Mouse (Mus musculus) retina, adult 2 months (tissue): ENCODE results near the gene Ccdc85a.
"Not testable (repeated sequence)": the region's sequence is repeated elsewhere in the genome, so short reads cannot be mapped to it uniquely, and the experiment has no call there.

ENCODE experiments used
- DNase-seq: peaks from one replicate; pipeline ENCODE4 v3.0.0-alpha.2; 2012; ENCODE audit warnings: low read depth, low spot score

Ccdc85a gene

DNA sequence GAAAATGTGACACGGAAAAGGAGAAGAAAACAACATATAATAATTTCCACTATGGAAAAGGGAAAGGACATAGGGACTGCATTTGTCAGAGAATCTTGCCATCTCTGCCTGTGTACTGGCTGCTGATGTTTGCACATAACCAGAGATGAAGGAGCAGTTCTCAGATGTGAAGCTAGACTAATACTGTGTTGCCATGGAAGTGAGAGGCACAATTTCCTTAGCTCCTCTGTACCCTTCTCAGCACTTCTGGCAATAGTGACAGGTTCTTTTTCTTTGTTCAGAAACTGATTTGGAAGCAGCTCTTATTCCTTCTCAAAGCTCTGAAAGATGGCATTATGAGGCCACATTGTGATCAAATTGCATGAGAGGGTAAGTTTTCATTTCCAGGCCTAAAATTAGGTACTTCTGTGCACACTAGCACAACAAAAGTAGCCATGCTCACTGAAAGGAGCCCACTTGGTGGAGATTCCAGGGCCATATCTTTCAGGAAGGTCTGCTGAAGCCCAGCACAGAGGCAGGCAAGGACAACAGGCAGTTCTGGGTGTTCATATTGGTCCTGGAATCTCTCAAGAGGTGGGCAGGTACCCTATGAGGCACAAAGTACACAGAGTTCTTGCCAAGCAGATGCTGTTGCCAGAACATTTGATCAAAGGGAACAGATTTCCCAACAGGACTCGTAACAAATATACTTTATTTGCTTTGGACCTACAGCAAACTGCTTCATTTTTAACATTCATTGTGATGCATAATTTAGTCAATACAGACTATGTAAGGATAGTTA lies 161.5 kb downstream of the Ccdc85a start:
- DNase-seq = no peak

DNA sequence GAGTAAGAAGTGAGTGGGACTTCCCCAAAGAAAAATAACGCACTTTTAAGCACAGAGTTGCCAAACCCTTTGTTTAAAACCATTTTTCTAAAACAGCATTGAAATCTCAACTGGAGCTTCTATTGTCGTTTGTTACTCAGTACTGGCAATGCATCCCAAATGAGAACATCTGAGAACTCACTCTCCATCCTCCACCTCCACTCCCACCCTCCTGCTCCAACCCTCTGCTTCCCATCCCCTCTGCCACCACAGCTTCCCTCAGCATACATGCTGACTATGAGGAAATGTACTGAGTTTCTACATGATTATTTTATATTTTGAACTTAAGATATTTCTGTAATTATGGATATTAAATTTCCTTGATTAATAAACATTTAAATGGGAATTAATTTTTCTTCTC lies 168.3 kb downstream of the Ccdc85a start:
- DNase-seq = no peak

DNA sequence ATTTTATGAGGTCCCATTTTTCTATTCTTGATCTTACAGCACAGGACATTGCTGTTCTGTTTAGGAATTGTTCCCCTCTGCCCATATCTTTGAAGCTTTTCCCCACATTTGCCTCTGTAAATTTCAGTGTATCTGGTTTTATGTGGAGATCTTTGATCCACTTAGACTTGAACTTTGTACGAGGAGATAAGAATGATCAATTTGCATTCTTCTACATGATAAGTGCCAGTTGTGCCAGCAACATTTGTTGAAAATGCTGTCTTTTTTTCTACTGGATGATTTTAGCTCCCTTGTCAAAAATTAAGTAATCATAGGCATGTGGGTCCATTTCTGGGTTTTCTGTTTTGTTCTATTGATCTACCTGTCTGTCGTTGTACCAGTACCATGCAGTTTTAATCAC lies 174.2 kb downstream of the Ccdc85a start:
- DNase-seq = not testable (repeated sequence)

DNA sequence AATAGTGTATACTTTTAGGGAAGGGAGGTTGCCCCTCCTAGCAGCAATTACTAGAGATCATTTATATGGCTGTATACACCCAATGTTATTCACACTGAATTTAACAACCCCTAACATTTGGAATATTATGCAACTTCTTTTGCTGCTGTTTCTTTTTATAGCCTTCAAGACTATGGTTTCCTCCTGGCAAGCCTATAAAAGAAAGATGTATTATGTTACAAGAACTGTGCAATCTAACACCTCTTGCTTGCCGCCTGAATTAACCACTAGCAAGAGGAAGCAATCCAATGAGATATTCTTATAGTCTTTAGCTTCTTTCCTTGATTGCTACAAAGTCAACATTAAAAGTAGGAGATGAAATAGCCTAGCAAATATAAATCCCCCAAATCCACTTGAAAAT lies 187.0 kb downstream of the Ccdc85a start:
- DNase-seq = no peak

DNA sequence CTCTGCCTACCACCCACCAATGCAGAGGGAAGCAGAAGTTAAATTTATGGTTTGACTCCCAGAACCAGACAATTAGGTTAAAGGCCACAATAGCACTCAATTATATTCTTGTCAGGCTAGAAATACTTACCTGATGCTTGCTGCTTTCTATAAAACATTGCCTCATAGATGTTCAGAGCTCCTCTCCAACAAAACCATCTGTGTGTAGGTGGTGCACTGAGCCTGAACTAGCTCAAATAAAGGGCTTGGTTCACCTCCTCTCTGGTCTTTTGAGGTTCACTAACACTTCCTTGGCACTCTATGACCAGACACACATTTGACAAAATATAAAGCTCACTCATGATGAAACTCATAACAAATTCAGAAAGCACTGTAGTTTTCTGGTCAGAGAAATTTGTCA lies 208.2 kb downstream of the Ccdc85a start:
- no peak for DNase-seq

DNA sequence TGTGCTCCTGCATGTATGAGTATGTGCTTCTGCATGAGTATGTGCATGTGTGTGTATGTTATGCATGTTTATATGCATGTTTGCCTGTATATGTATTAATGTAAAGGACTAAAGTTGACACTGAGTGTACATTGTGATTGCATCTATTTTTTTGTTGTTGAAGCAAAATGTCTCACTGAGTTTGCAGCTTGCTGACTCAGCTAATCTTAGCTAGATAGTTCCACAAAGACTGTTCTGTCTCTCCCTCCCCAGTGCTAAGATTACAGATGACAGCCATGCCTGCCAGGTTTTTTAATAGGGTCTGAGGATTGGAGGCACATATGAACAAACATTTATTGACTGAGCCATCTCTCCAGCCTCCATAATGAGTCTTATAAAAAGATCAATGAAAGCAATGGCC lies 209.5 kb downstream of the Ccdc85a start:
- DNase-seq = no peak

DNA sequence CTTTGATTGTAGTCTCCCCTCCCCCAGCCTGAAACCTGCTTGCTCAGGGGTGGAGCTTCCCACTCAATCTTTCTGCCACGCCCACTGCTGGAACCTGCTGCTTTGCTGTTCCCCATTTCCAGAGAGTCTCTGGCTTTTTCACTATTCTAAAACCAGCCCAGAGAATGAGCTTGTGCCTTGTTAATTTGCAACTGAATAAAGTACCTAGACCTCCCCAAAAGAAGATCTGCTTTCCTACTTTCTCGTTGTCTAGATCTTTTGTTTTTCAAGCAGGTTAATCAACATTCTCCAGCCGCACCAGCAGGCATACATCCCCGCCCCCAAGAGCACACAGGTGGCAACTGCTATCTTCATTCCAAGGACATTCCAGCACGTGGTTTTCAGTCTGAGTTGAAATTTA lies 212.7 kb downstream of the Ccdc85a start:
- DNase-seq = not testable (repeated sequence)

DNA sequence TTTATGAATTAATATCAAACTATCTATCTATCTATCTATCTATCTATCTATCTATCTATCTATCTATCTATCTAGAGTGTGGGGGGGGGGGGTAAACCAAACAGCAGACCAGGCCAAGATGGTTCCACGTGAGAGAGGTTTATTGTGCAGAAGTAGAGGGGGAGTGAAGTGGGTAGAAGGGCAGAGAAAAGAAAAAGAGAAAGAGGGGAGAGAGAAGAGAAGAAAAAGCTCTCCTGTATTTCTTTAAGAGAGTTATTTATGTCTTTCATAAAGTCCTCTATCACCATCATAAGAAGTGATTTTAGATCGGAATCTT lies 218.2 kb downstream of the Ccdc85a start:
- DNase-seq = no peak

DNA sequence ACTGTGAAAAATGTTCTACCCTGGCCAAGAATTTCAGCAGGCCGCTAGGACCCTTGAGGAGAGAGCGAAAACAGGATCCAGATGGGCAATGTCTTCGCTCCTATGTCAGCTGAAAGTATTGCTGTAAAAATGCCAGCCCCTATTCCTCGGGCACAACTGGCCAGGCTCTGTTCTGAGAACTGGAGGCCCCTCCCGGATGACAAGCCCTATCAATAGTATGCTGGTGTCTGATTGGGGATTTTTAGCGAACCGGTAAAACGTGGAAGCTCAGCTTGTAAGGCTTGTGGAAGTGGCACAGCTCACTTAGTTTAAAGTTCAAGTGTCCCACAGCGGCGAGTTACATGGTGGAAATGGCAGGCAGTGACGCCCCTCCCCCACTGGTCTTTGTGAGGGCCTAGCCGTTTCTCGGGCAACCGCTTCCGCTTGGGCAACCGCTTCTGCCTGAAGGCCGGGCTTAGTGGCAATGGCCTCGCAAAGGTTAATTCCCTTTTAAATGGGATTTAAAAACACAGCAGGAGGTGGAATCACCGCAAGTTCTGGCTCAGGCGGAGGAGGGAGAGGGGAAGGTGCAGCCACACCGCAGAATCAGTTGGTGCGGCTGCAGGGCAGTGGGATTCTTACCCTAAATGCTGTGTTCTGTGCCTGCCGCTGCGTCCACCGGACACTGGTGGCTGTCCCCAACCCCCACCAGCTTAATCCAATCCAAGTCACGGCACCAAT lies 218.8 kb downstream of the Ccdc85a start:
- DNase-seq = peak; percentile 8

DNA sequence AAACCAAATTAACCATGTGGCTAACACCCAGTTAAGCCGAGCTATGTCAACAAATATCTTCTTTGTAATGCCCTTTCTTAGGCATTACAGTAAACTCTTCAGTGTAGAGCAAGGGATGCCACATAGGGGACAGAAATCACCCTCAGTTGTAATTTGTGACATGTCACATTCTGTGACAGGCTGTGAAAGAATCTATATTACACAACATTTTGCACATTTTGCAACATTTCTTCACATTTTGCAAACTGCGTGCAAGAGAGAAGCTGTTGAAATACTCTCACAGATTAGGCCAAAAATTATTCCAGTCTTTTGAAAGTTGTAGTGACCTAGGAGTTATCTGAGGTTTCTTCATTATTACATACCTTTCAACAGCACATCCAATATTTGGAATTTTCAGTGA lies 240.7 kb downstream of the Ccdc85a start:
- no peak for DNase-seq

DNA sequence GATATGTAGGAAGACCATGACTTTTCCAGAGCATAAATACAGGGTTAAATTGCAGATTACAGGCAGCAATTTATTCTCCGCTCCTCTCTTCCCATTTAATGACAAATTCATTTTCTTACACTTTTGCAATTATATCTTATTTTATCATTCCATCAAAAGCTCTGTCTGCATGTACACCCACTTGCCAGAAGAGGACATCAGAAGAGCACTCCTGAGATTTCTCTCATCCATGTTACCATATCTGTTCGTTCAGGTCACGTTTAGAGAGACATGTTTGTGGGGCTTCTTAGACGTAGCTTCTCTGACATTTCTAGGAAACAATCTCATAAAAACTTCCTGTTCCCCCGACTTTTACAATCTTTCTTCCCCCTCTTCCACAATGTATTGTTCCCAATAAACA lies 242.2 kb downstream of the Ccdc85a start:
- DNase-seq = no peak

DNA sequence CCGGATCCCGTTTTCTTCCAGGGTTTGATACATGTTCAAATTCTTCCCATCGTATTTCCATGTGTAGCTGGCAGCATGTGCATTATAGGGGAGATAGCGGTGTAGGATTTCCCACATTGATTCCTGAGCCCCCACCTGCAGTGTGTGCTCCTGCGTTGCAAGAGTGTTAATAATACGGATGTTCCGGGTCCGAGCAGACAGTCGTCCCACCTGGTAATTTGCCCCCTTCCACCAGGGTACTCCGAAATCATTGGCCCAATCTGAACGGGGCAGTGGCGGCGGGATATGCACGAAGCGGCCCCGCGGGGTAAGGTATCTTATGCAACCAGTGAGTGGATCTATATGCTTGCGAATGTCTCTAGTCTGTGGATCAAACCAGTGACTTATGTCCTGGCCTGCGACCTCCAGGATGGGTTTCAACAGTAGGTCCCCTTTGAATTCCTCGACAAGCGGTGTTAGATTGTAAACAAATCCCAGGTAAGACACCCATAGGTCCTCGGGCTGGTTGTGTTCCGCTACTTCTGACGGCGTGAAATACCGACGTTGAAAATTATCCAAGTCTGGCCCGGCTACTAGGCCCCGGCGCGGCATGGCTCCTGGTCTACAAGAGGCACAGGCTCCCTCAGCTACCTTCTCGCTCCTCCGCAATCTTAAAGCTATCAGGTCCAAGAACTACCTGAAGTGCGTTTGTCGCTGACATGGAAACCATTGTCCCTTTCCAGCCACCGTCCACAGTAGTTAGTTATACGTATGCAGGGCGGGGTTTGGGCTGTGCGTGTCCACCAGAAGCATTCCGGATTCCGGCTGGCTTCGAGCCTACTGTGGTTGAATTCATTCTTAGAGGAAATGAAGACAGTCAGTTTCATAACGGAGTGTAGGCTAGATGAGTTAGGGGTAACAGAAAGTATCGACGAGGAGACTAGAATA lies 244.6 kb downstream of the Ccdc85a start, which contains the start of gene Gm6685:
Gm6685 (minus strand) TSS at position 644 of the 927 bp plus-strand sequence.
- not testable (repeated sequence) for DNase-seq
